Mouse (Mus musculus) cerebellum, adult 2 months (tissue): ENCODE data around the gene Anp32e.
A peak's percentile ranks its signal among the peaks of the same experiment; 100 is the strongest.

Experiments used
- CTCF ChIP-seq: fragments of 200-500 bp; IDR thresholded peaks from 2 replicates; pipeline ENCODE4 v1.5.1; 2011; ENCODE audit warnings: low read depth, mild to moderate bottlenecking, control low read depth, low read length, moderate library complexity, borderline replicate concordance; ENCODE audit not compliant: insufficient read depth
- POLR2A ChIP-seq: fragments of 200-500 bp; IDR thresholded peaks from 2 replicates; pipeline ENCODE4 v1.6.1; 2011; ENCODE audit warnings: low read length, control low read depth, borderline replicate concordance; ENCODE audit not compliant: insufficient read depth

DNA sequence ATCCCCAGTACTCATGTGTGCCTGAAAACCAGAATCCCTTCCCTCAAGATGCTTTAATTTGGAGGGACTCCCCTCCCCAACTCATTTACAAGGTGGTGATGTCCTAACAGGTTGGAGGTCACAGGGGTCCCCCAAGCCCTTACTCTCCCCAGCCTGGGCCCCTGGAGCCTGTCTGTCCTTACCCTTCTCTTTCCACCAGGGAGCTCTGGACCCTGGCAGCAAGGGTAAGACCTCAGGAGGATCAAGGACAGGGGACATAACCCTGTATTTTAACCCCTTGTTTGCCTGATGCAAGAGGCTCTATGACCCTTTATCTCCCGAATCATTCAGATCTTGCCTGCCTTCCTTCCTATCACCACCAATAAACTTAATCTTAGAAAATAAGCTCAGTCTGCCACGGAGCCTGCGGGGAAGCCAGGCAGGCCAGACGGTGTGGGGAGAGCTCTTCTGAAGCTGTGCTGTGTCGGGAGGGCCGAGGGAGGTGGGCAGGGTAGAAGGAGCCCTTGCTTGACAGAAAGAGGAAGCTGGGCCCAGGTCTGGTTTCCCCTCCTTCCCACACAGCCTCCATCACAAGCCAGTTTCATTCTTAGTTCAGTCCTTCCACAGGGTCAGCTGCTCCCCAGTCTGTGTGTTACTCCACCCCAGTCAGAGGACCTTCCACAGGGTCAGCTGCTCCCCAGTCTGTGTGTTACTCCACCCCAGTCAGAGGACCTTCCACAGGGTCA is 58.5 kb downstream of the Anp32e start:
- TF ChIP-seq POLR2A: 0 out of 2 replicates have a peak, but pooled peaks have one; percentile 10
- TF ChIP-seq CTCF: no peak
